Mouse (Mus musculus) intestine, embryonic 14.5 days (tissue): ENCODE results near the gene Tfrc. TPM values are rescaled to one million over a fixed set of nuclear protein-coding genes. Genes with fewer than 3 reads are reported as not detected.

Experiments used
- ATAC-seq: fragments of 200-750 bp; cut with Nextera tagmentation; replicated peaks from 2 replicates; pipeline ENCODE4 v1.8.0; 2017; ENCODE audit warnings: low read depth, moderate number of reproducible peaks, moderate TSS enrichment, moderate library complexity; ENCODE audit not compliant: low FRiP score, low TSS enrichment
- DNase-seq: peaks from one replicate; pipeline ENCODE4 v3.0.0-alpha.2; 2018; ENCODE audit warnings: low spot score
- H3K27ac ChIP-seq: fragments of 300-500 bp; sonication (generic); 2 replicates; pipeline ENCODE4 v1.5.1; 2014; ENCODE audit warnings: low read depth, mild to moderate bottlenecking, control low read depth
- H3K27me3 ChIP-seq: fragments of 300-500 bp; sonication (generic); replicated peaks from 2 replicates; pipeline ENCODE4 v1.6.1; 2014; ENCODE audit warnings: low read length, control low read depth; ENCODE audit not compliant: control insufficient read depth, insufficient read depth
- H3K36me3 ChIP-seq: fragments of 300-500 bp; sonication (generic); 2 replicates; pipeline ENCODE4 v1.6.1; 2014; ENCODE audit warnings: low read length, control low read depth; ENCODE audit not compliant: control insufficient read depth, insufficient read depth
- H3K4me1 ChIP-seq: fragments of 300-500 bp; sonication (generic); replicated peaks from 2 replicates; pipeline ENCODE4 v1.6.1; 2014; ENCODE audit warnings: low read length, control low read depth, mixed read lengths; ENCODE audit not compliant: control insufficient read depth, insufficient read depth
- H3K4me2 ChIP-seq: fragments of 300-500 bp; sonication (generic); 2 replicates; pipeline ENCODE4 v1.6.1; 2014; ENCODE audit warnings: low read length
- H3K4me3 ChIP-seq: fragments of 300-500 bp; sonication (generic); 2 replicates; pipeline ENCODE4 v1.5.1; 2014; ENCODE audit warnings: low read depth, low read length, control low read depth, mixed read lengths
- H3K9ac ChIP-seq: fragments of 300-500 bp; sonication (generic); 2 replicates; pipeline ENCODE4 v1.6.1; 2014; ENCODE audit warnings: mild to moderate bottlenecking, low read length
- H3K9me3 ChIP-seq: fragments of 300-500 bp; sonication (generic); 2 replicates; pipeline ENCODE4 v1.6.1; 2016; ENCODE audit warnings: low read length, control low read depth; ENCODE audit not compliant: control insufficient read depth
- WGBS: fragments of 180-500 bp; shearing (Covaris S2); extraction: QIAGEN DNeasy Blood & Tissue Kit; methylation state at CpG from one replicate; pipeline ENCODE4 v1.1.7; 2014; 5-methylcytosine and 5-hydroxymethylcytosine counted together
- polyA plus RNA-seq: library from polyadenylated mRNA; unstranded; fragments of >200 nt; fragmentation: Nextera tagmentation; extraction: Ambion mirVana; gene quantifications from 2 replicates; pipeline ENCODE4 v1.2.1, GENCODE M21; 2014

Tfrc gene
- polyA plus RNA-seq, 1 experiment from 2014 or later, result 162 TPM

DNA sequence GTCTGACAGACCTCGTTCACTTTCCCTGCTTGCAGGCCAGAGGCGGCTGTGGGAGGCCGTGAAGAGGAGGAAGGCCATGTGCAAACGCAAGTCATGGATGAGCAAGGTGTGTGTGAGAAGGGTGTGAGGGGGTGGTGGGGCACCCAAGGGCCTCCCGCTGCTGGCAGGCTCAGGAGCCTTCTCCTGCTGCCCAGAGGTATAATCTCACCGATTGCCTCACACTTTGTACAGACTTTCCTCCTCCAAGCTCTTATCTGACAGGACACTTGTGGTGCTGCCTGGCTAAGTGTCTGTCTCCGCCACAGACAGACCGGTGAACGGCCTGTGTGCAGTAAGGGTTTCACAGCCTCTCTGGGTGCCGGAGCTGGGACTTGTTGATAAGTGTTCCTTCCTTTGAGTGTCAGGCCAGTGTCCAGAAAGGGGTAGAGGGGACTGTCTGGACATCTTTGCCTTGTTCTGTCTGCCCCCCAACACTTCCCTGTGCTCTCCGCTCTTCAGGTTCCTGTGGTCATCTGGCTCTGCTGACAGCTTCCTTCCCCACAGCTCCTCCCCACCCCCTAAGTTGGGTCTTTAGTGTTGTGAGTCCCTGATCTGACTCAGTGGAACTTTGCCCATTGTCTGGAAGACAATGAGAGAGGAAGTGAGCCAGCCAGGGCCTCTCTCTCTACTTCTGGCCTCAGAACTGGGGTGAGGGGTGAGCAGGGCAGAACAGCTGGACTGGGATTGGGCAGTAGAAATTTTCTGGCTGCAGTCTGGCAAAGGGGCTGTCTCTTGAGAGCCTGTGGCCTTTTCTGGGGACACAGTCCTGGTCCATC lies 57.3 kb downstream of the Tfrc start:
- 59% methylated on average over 11 of the region's 11 CpGs for WGBS
- H3K9ac ChIP-seq, result no peak overlapping the region
- H3K4me3 ChIP-seq, result no peak overlapping the region
- peaks cover 41% of the 10 kb centered on the region for H3K36me3 ChIP-seq
- ATAC-seq (no peak), DNase-seq (no peak)
- no peaks in the 10 kb centered on the region for H3K27me3 ChIP-seq
- H3K4me1 ChIP-seq, result peaks cover 22% of the 10 kb centered on the region
- no peak overlapping the region for H3K4me2 ChIP-seq
- no peaks in the 10 kb centered on the region for H3K9me3 ChIP-seq
- H3K27ac ChIP-seq, result peak overlapping the region; percentile 54

DNA sequence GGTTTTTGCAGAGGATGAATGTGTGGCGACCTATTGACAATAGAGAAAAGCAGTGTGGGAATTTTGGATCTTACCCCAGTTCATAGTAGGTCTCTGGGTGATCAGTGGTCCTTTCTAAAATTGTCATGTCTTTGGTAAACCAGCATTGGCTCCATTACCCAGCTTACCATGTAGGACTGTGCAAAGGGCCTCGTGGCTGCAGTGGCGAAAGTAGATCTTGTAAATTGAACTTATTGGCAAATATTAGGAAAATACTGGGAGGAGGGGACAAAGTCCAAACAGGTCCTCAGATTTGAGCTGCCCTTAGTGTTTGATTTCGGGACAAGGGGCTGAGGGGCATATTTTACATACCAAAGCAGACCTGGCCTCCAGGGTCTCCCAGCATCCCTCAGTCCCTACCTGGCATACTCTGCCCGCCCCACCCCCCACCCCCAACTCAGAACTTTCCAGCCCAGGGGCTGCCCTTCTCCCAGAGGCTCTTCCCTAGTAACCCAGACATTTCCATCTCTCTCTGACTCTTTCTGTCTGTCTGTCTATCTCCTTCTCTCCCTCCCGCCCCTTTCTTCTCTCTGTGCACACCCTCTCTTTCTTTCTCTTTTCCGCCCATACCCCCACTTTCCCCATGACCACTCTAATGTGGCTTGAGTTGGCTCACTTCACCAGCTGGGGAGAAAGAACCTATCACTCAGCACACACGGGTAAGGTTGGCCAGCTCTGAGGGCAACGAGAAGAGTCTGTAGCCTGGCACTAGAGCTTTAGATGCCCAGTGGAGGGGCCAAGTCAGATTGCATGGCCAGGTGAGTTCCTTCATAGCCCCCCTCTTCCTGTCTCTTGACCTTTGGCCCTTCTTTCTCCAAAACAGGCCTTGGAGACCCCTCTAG lies 58.2 kb downstream of the Tfrc start:
- Histone ChIP-seq H3K36me3 (peaks cover 50% of the 10 kb centered on the region), H3K4me1 (peaks cover 14% of the 10 kb centered on the region), H3K4me3 (no peak overlapping the region), H3K4me2 (no peak overlapping the region), H3K9ac (no peak overlapping the region), H3K27ac (peak overlapping the region; percentile 22; the same call in 1 of the 2 replicates), H3K9me3 (no peaks in the 10 kb centered on the region), H3K27me3 (no peaks in the 10 kb centered on the region)
- no peak for DNase-seq
- 79% methylated on average over 9 of the region's 9 CpGs for WGBS
- no peak for ATAC-seq

DNA sequence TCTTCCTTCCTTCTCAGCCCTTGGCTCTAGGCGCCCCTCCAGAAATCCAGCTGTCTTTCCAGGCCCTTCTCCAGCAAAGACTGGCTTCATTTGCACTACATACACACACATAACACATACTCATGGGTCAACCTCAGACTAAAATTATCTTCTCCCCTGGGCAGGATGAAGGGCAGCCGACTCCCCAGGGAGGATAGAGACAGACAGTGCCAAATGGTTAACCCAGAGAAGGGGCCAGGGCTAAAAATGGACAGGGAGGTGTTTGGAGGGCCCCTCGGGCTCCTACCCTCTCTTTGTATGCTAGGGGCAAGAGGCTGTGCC lies 58.8 kb downstream of the Tfrc start:
- H3K27ac ChIP-seq, result no peak overlapping the region
- H3K9ac ChIP-seq, result no peak overlapping the region
- H3K36me3 ChIP-seq, result peaks cover 55% of the 10 kb centered on the region
- H3K4me2 ChIP-seq, result no peak overlapping the region
- DNase-seq, result no peak
- no peaks in the 10 kb centered on the region for H3K9me3 ChIP-seq
- no peak overlapping the region for H3K4me3 ChIP-seq
- H3K4me1 ChIP-seq, result peaks cover 8% of the 10 kb centered on the region; the same call in 1 of the 2 replicates
- ATAC-seq, result no peak
- H3K27me3 ChIP-seq, result no peaks in the 10 kb centered on the region
- 78% methylated on average over 3 of the region's 3 CpGs for WGBS

DNA sequence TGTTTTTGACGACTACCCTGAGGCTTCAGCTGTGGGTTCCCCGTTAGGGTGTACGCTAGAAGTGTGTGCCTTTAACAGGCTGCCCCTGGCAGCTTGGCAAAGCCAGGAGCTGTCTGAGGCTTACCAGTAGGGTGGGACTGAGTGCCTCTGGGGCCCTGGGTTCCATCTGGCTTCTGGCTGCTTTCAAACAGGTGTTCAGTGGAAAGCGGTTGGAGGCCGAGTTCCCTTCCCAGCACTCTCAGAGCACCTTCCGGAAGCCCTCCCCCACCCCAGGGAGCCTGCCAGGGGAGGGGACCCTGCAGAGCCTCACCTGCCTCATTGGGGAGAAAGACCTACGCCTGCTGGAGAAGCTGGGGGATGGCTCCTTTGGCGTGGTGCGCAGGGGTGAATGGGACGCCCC lies 59.3 kb downstream of the Tfrc start:
- Histone ChIP-seq H3K4me1 (peaks cover 11% of the 10 kb centered on the region; the same call in 1 of the 2 replicates), H3K9me3 (no peaks in the 10 kb centered on the region), H3K9ac (no peak overlapping the region), H3K4me2 (no peak overlapping the region), H3K4me3 (no peak overlapping the region), H3K36me3 (peaks cover 60% of the 10 kb centered on the region), H3K27me3 (no peaks in the 10 kb centered on the region), H3K27ac (no peak overlapping the region)
- no peak for ATAC-seq
- 77% methylated on average over 10 of the region's 10 CpGs for WGBS
- DNase-seq, result no peak

DNA sequence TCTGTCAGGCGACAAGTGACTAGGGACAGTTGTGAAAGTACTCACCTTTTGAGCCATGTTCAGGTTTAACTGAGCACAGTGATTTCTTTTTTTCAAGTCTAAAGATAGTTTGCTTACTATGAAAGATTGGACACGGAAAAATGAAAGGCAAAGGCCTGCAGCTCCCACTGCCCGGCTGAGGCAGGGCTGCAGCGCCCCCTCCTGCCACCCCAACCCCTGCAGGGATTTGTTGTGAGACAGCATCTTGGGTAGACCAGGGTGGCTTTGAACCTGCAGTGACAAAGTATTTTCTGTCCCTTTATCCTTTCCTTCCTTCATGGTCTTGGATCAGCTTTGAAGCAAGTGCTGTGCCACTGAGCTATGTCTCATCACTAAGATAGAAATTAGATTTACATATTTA lies 59.8 kb downstream of the Tfrc start:
- Histone ChIP-seq H3K9me3 (no peaks in the 10 kb centered on the region), H3K27ac (no peak overlapping the region), H3K27me3 (no peaks in the 10 kb centered on the region), H3K4me1 (peaks cover 11% of the 10 kb centered on the region; the same call in 1 of the 2 replicates), H3K9ac (no peak overlapping the region), H3K4me3 (no peak overlapping the region), H3K36me3 (peaks cover 65% of the 10 kb centered on the region), H3K4me2 (no peak overlapping the region)
- DNase-seq (no peak), ATAC-seq (no peak)
- 75% methylated on average over 4 of the region's 4 CpGs for whole genome bisulfite sequencing

DNA sequence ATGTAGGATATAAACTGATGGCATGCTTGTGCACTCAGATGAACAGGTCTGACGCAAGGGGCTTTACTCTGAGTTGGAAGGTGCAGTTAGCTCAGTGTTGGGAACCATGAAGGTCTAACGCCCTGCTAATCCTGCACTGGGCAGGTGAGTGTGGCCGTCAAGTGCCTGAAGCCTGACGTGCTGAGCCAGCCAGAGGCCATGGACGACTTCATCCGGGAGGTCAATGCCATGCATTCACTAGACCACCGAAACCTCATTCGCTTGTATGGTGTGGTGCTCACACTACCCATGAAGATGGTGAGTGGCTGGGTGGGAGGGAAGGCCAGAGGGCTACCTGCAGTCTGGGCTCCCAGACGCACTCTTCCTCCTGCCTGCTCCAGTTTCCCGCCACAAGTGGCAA lies 60.5 kb downstream of the Tfrc start:
- Histone ChIP-seq H3K9me3 (no peaks in the 10 kb centered on the region), H3K27me3 (no peaks in the 10 kb centered on the region), H3K4me2 (no peak overlapping the region), H3K4me3 (no peak overlapping the region), H3K36me3 (peaks cover 71% of the 10 kb centered on the region), H3K27ac (no peak overlapping the region), H3K4me1 (peaks cover 11% of the 10 kb centered on the region; the same call in 1 of the 2 replicates), H3K9ac (no peak overlapping the region)
- WGBS, result 91% methylated on average over 10 of the region's 10 CpGs
- DNase-seq (no peak), ATAC-seq (no peak)

DNA sequence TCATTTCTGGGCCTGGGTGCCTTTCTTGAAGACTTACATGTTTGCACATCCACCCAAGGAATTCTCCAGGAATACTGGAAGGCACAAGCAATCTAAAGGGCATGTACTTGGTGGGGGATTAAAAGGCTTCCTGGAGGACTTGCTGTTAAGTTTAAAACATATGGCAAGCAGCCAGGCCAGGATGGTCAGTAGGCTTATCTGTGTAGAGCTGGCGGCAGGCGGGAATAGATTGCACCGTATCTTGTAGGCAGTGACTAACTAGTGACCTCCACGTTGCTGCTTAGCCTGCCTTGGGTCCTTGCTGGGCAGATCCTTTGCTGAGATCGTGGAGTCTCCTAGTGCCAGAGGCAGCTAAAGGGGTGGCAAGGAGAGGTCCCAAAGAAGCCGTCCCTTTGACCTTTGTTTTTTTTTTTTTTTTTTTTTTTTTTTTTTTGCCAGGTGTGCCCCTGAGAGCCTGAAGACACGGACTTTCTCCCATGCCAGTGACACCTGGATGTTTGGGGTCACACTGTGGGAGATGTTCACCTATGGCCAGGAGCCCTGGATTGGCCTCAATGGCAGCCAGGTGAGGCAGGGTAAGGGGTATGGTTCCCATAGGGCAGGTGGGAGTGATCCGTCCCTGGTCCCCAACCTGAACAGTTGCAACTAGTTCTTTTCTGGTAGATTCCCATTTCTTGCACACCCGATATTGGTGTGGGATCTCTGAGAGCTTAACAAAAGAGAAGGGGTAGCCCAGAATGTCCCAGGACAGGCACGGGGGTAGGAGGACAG lies 61.8 kb downstream of the Tfrc start:
- Histone ChIP-seq H3K4me2 (no peak overlapping the region), H3K9me3 (no peaks in the 10 kb centered on the region), H3K36me3 (peaks cover 76% of the 10 kb centered on the region), H3K4me1 (peaks cover 8% of the 10 kb centered on the region; the same call in 1 of the 2 replicates), H3K4me3 (no peak overlapping the region), H3K27ac (no peak overlapping the region), H3K9ac (no peak overlapping the region), H3K27me3 (no peaks in the 10 kb centered on the region)
- WGBS, result 81% methylated on average over 10 of the region's 10 CpGs
- DNase-seq (no peak), ATAC-seq (no peak)

DNA sequence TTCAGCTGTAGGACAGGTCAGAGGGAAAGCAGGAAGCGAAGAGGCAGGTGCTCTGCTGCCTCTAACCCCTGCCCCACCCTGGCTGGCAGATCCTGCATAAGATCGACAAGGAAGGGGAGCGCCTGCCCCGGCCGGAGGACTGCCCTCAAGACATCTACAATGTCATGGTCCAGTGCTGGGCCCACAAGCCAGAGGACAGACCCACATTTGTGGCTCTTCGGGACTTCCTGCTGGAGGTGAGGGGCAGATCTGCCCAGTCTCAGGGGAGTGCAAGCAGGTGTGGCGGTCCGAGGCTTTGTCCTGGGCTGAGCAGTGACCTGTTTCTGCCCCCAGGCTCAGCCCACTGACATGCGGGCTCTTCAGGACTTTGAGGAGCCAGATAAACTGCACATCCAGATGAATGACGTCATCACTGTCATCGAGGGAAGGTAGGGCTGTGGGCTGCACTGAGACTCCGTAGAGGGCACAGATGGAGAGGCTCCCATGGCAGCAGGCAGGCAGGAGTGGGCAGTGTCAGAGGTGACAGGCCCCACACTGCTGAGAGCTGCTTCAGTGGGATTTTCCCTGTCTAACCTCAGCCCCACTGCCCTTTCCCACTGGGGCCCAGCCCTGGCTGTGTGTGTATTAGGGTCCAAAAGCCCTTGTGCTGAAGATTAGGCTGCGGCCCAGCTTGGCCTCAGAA lies 62.6 kb downstream of the Tfrc start:
- Histone ChIP-seq H3K9ac (no peak overlapping the region), H3K27me3 (no peaks in the 10 kb centered on the region), H3K4me1 (peaks cover 8% of the 10 kb centered on the region; the same call in 1 of the 2 replicates), H3K27ac (no peak overlapping the region), H3K9me3 (no peaks in the 10 kb centered on the region), H3K36me3 (peaks cover 83% of the 10 kb centered on the region), H3K4me2 (no peak overlapping the region), H3K4me3 (no peak overlapping the region)
- DNase-seq, result no peak
- ATAC-seq, result no peak
- 87% methylated on average over 13 of the region's 13 CpGs for WGBS
